Mouse (Mus musculus) olfactory bulb, adult 2 months (tissue): ENCODE measurements around the gene Slc39a8.

Experiments
- CTCF ChIP-seq: fragments of 200-500 bp; IDR thresholded peaks from 2 replicates; pipeline ENCODE4 v1.5.1; 2012; ENCODE audit warnings: low read depth, mild to moderate bottlenecking, low read length, moderate library complexity; ENCODE audit not compliant: insufficient read depth
- POLR2A ChIP-seq: fragments of 200-500 bp; IDR thresholded peaks from 2 replicates; pipeline ENCODE4 v1.6.1; 2012; ENCODE audit warnings: mild to moderate bottlenecking, low read depth, low read length, moderate library complexity; ENCODE audit not compliant: insufficient read depth

DNA sequence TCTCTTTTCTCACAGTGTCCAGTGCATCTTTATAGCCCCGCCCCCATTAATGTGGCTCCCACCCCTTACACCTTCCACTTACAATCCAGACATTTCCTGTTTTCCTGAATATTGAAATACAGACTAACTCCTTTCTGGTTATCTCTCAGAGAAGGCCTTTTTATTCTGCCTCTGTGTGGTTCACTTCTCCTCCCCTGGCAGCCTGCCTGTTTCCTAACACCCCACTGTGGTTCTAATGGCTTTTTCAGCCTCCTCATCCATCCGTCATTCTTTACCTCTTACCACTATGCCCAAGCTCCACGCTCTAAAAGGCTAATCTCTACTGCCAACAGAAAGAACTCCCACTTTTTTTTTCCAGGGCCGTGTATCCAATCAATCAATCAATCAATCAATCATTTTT is 44.0 kb downstream of the Slc39a8 start:
- TF ChIP-seq CTCF, result no peak
- TF ChIP-seq POLR2A, result no peak
